Mouse (Mus musculus): ENCODE measurements around the gene Susd3. TPM values are rescaled to one million over a fixed set of nuclear protein-coding genes. Genes with fewer than 3 reads are reported as not detected.

Susd3 gene
- polyA plus RNA-seq, 1 experiment from 2014 or later, result 0.66 TPM

Other genes with a start within 250 kb of the Susd3 start
- 15.0 and 17.0 TPM in 2 replicates for gene Wnk2, start 100.7 kb downstream of the Susd3 start, polyA plus RNA-seq (2015; fragmentation: Nextera tagmentation; extraction: Ambion mirVana)
- 15.5 and 16.7 TPM in 2 replicates for gene Ninj1, start 61.2 kb downstream of the Susd3 start, polyA plus RNA-seq (2015; fragmentation: Nextera tagmentation; extraction: Ambion mirVana)
- 12.0 and 16.1 TPM in 2 replicates for gene Card19, start 32.7 kb downstream of the Susd3 start, polyA plus RNA-seq (2015; fragmentation: Nextera tagmentation; extraction: Ambion mirVana)
- 3.0 and 3.3 TPM in 2 replicates for gene Fgd3, start 71.6 kb upstream of the Susd3 start, polyA plus RNA-seq (2015; fragmentation: Nextera tagmentation; extraction: Ambion mirVana)
- gene Bicd2, start 92.9 kb upstream of the Susd3 start, polyA plus RNA-seq (2015; fragmentation: Nextera tagmentation; extraction: Ambion mirVana), result 24.8 and 26.7 TPM in 2 replicates
- gene Ippk, start 172.5 kb upstream of the Susd3 start, polyA plus RNA-seq (2015; fragmentation: Nextera tagmentation; extraction: Ambion mirVana), result 14.1 and 16.1 TPM in 2 replicates
- 1.2 and 1.3 TPM in 2 replicates for gene Tes3-ps, start 244.6 kb upstream of the Susd3 start, polyA plus RNA-seq (2015; fragmentation: Nextera tagmentation; extraction: Ambion mirVana)